Mouse (Mus musculus): ENCODE measurements at regions not wholly inside any gene's neighbourhood (a gene's known extent, or its start where the extent isn't known, plus 50 kb on each side); places are given as distances from the start of the nearest gene placed in this dataset.
A peak's percentile ranks its signal among the peaks of the same experiment; 100 is the strongest.

DNA sequence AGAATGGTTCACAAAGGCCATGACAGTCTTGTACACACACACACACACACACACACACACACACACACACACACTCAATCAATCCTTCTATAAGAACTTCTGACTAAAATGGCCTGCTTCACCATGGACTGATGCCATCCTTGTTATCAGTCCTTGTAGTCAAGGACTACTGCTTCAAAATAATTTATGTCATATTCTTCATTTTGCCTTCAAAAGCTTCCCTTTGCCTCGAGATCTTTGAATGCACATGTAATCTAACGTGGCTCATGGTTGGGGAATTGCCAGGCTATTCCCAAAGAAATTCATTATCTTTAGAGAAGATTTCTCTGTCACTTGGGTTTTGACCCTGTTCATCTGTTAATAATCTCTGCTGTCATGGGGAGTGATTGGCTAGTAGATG is 278.0 kb upstream of the Cdyl start:
- DNase-seq (ENCODE audit: low read depth, low spot score): no peak

DNA sequence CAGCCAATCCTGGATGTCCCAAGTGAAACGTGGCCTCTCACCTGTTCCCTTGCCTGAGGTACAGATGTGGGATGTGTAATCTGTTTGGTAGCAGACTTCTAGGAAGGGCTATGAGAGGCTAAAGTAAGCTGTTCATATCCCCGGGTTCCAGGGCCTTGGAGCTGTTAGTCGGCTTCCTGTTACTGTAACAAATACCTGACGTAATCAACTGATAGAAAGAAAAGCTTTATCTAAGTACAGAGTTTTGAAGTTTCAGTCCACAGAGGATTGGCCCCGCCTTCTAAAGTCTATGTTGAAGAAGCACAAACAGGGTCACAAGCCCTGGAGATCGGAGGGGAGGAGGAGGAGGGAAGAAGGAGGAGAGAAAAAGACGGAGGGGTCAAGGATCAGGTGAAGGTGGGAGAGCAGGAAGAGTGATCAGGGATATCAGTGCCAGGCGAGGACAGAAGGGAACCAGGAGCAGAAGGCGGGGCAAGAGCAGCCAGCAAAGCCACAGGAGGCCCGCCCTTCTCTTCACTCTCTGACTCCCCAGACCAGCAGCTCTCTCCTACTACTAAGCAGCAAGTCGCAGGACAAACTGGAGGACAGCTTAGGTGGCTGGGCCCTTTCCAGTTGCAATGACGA is 276.5 kb upstream of the Cdyl start:
- no peak for DNase-seq (ENCODE audit: low read depth, low spot score)

DNA sequence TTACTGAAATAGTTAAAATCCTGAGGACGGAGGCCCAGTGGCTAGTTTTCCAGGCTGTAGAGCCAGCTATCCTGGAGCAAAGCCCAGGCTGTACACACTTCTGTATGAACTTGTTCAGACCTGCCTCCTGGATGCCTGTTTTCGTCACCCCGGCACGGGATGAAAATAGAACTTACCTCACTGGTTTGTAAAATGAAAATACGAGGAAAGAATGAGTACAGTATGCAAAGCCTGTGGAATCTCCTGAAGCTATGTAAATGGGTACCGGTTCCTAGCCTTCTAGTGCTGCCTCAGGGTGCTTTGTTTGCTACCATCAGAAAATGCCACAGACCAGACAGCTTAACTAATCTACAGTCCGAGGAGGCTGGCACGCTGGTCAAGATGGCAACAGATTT is 276.0 kb upstream of the Cdyl start:
- peak; percentile 10 for DNase-seq (ENCODE audit: low read depth, low spot score)

DNA sequence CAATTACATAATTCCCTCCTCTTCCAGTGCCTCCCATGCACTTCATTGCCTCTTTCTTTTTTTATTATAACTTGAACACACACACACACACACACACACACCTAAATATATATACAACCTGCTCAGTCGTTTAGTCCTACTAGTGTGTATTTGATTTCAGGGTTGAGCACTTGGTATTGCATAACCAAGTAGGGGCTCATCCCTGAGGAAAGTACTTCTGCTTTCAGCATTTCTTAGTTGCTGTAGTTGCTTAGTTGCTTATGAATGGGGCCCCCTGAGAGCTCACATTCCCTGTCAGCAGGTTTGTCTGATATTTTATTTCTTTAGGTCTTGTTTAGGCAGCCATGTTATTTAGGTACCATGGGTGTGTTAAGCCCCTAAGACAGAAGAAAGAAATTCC is 271.3 kb upstream of the Cdyl start:
- no peak for DNase-seq (ENCODE audit: low read depth, low spot score)

- DNase-seq (ENCODE audit: low read depth, low spot score): no peak
Measured at GRCm38 (mm10) chr13:35389781-35390525, 269.7 kb upstream of the Cdyl start.

DNA sequence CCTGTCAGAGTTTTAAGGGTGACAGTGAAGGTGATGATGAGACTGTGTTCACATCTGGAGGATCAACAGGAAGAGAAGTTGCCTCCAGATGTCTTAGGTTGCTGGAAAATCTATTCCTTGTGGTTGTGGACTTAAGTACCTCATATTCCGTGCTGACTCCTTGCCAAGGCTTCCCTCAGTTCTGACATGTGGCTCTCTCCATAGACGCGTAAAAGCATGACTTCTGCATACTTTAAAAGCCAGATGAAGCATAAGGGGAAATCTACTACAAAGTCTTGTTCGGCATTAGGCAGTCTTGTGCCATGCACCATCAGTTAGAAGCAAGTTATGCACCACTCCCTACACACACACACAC is 269.1 kb upstream of the Cdyl start:
- DNase-seq (ENCODE audit: low read depth, low spot score): no peak

- DNase-seq (ENCODE audit: low read depth, low spot score): no peak
Measured at GRCm38 (mm10) chr13:35392167-35392566, 267.5 kb upstream of the Cdyl start.

GRCm38 (mm10) chr13:35395192-35395591 is 264.4 kb upstream of the Cdyl start:
- DNase-seq (ENCODE audit: low read depth, low spot score): peak; percentile 1

- DNase-seq (ENCODE audit: low read depth, low spot score): peak; percentile 17
Measured at GRCm38 (mm10) chr13:35395630-35396029, 264.0 kb upstream of the Cdyl start.

- DNase-seq (ENCODE audit: low read depth, low spot score): no peak
Measured at GRCm38 (mm10) chr13:35397166-35397565, 262.5 kb upstream of the Cdyl start.

DNA sequence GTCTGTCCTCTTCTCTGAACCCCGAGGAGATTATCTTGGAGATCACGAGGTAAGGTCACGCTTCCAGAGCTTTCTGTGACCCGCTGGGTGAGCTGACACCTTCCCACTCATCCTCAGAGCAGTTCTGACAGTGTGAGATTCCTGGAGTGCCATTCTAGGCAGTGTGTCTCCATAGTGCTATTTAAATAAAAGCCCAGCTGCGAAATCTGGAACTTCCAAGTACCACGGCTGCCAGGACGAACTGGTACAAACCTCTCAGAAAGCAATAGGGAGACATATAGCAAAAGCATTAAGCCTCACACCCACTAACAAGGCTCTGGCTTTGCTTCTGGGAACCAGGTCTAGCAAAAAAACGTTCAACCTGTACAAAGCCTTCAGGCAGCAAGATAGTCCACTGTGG is 261.4 kb upstream of the Cdyl start:
- no peak for DNase-seq (ENCODE audit: low read depth, low spot score)

DNA sequence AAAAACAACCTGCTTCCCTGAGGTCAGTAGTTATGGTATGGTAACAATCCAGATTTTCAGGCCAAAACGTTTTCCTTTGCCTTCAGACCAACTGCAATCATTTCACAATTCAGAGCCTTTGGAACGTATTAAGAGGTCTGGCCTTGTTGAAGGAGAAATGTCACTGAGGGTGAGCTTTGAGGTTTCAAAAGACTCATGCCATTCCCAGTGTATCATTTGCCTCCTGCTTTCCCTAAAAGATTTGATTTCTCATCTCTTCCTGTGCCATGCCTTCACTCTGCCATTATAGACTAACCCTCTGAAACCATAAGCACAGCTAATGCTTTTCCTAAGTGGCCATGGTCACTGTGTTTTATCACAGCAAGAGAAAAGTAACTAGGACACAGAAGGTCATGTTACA is 256.8 kb upstream of the Cdyl start:
- no peak for DNase-seq (ENCODE audit: low read depth, low spot score)

DNA sequence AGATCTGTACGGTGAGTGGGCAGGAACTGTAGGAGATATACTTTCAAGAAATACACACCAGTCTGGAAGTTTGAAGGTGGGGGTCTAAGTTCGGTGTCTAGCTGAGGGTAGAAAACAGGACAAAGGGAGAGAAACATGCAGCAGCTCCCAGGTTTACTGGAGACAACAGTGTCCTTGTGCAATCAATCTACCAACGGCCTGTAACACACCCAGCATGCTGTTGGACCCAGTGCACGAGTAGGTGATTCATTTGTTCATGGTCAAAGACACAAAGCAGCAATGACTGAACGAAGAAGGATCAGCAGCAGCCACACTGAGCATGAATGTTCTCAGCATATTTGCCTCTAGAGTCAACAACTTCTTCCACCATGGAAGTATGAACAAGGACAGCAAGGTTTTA is 255.2 kb upstream of the Cdyl start:
- no peak for DNase-seq (ENCODE audit: low read depth, low spot score)

- DNase-seq (ENCODE audit: low read depth, low spot score): no peak
Measured at GRCm38 (mm10) chr13:35405384-35405783, 254.2 kb upstream of the Cdyl start.

DNA sequence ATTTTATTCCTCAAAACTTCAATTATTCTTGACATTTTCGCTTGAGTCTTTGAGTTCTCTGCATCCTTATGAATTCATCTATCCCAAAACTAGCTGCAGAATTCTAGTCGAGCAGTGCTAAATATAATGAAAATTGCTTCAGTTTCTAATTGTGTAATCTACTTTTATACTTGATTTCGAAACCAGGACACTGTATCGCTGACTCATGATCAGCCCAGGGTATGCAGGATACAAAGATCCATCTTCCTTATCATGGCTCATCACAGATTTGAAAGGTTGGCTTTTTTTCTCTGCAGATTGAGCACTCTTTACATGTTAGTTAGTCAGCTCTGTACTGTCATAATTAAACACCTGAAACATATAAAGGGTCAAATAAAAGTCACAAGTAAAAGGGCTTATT is 242.1 kb upstream of the Cdyl start:
- no peak for DNase-seq (ENCODE audit: low read depth, low spot score)

DNA sequence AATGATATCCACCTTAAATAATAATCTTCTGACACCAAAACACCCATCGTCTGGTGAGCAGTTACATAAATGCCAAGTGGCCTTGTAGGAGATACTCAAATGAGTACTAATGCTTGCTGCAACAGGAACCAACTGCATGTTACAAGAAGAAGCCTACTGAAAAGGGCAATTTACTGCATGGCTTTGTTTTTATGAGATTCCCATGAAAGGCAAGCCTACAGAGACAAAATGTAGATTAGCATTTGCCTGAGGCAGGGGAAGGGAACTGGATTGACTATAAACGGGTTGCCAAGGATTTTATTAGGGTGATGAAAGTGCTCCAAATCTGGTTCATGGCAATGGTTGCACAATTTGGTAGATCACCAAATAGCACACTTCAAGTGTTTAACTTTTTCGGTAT is 239.6 kb upstream of the Cdyl start:
- no peak for DNase-seq (ENCODE audit: low read depth, low spot score)

GRCm38 (mm10) chr13:35426061-35426460 is 233.6 kb upstream of the Cdyl start:
- DNase-seq (ENCODE audit: low read depth, low spot score): no peak

DNA sequence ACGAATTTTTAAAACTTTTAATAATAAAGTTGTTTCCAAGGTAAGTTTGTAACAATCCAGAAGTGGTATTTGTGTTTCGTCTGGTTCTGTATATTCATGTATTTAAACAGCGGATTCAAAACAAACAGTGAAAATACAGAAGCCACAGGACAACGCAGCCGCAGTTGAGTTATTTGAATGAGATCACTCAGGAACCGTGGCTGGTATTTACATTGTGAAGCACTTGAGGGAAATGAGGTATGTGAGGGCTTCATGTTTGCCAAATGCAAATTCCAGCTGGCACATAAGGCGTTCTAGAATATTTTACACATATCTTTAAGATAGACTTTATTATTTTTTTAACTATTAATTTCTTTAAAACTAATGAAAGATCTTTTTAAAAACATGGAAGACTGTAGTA is 224.5 kb upstream of the Cdyl start:
- no peak for DNase-seq (ENCODE audit: low read depth, low spot score)

DNA sequence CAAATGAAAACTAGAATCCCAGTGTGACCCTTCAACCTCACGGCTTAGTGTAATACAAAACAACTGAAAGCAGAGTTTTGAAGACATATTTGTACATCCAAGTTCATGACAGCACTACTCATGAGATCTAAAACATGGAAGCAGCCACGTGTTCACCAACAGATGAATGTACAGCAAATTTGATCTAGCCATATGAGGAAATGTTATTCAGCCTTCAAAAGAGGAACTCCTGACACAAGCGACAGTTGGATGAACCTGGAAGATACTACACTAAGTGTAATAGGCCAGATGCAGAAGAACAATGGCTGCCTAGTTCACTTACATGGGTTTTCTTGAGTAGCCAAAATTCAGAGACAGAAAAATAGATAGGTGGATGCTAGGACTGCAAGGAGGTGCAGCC is 212.0 kb upstream of the Cdyl start:
- DNase-seq (ENCODE audit: low read depth, low spot score): no peak

GRCm38 (mm10) chr13:35452420-35452819 is 207.2 kb upstream of the Cdyl start:
- no peak for DNase-seq (ENCODE audit: low read depth, low spot score)

DNA sequence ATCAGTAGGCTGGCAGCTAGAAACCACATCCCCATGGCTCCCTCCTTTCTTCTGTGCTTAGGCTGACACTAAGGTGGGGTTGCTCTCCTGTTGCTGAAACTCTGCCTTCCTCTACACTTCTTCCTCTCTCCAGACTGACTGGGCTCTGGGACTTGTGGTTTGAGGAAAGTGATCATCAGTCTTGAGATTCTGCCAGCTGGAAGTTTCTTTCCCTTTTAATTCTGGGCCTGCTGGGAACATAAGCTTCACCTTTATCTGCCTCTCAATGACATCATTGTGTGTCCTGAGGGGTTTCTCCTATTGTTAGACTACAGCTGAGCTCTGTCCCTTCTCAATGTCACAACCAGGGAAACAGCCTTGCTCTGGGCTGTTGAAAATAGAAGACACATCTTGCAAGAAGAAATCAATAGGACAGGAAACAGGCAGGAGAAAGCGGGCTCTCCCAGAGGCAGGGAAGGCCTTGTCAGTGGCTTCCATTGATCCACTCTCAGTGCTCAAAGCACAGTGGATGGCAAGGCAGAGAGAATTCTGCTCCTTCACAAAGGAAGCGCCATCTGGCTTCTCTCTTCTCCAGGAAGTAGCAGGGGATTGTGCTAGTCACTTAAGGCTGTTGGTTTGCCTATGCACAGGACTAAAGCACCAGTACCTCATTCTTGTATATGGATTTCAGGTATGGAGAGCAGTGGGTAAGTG is 206.3 kb upstream of the Cdyl start:
- no peak for DNase-seq (ENCODE audit: low read depth, low spot score)

- no peak for DNase-seq (ENCODE audit: low read depth, low spot score)
Measured at GRCm38 (mm10) chr13:35460051-35460450, 199.6 kb upstream of the Cdyl start.

DNA sequence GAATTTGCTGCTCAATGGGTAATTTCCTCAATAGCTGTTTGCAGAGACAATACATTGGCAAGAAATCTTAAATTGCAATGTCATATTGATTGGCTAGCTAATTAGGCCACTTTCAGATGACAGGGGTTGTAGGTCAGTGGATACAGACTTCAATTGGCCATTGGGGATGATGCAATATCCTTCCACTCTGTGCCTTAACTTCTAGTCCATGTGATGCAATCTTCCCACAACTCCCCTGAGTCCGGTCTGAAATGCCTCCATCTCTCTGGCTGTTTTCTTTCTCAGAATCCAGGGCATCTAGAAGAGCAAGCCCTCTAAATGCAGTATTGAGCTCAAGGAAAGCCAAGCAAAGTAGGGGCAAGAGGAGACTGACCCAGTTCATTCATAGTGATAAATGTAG is 196.4 kb upstream of the Cdyl start:
- peak; percentile 25 for DNase-seq (ENCODE audit: low read depth, low spot score)
